Mouse (Mus musculus) lung, postnatal 0 days (tissue): Measurements from ENCODE around the gene Eps15l1. TPM values are rescaled to one million over a fixed set of nuclear protein-coding genes. Genes with fewer than 3 reads are reported as not detected.

Experiments
- ATAC-seq: fragments of 200-750 bp; cut with Nextera tagmentation; 2 replicates; pipeline ENCODE4 v1.8.0; 2017; ENCODE audit warnings: moderate library complexity
- DNase-seq: peaks from one replicate; pipeline ENCODE4 v3.0.0-alpha.2; 2016; ENCODE audit warnings: low spot score
- H3K27ac ChIP-seq: fragments of 300-500 bp; sonication (generic); 2 replicates; pipeline ENCODE4 v1.5.1; 2014; ENCODE audit warnings: antibody characterized with exemption, mild to moderate bottlenecking, low read length, mixed read lengths
- H3K27me3 ChIP-seq: fragments of 300-500 bp; sonication (generic); replicated peaks from 2 replicates; pipeline ENCODE4 v1.6.1; 2014; ENCODE audit warnings: low read length, mixed read lengths; ENCODE audit not compliant: insufficient read depth
- H3K36me3 ChIP-seq: fragments of 300-500 bp; sonication (generic); 2 replicates; pipeline ENCODE4 v1.6.1; 2014; ENCODE audit warnings: low read length, mixed read lengths; ENCODE audit not compliant: insufficient read depth
- H3K4me1 ChIP-seq: fragments of 300-500 bp; sonication (generic); 2 replicates; pipeline ENCODE4 v1.6.1; 2014; ENCODE audit warnings: antibody characterized with exemption, low read depth, low read length, mixed read lengths; ENCODE audit not compliant: insufficient read depth
- H3K4me2 ChIP-seq: fragments of 300-500 bp; sonication (generic); replicated peaks from 2 replicates; pipeline ENCODE4 v1.6.1; 2014; ENCODE audit warnings: low read depth, mild to moderate bottlenecking, low read length, moderate library complexity, mixed read lengths
- H3K4me3 ChIP-seq: fragments of 300-500 bp; sonication (generic); 2 replicates; pipeline ENCODE4 v1.5.1; 2014; ENCODE audit warnings: low read depth, low read length
- H3K9ac ChIP-seq: fragments of 300-500 bp; sonication (generic); replicated peaks from 2 replicates; pipeline ENCODE4 v1.6.1; 2014; ENCODE audit warnings: low read depth, mild to moderate bottlenecking
- H3K9me3 ChIP-seq: fragments of 300-500 bp; sonication (generic); 2 replicates; pipeline ENCODE4 v1.6.1; 2016; ENCODE audit warnings: low read length, mixed read lengths
- CTCF ChIP-seq: IDR thresholded peaks from 2 replicates; pipeline ENCODE4 v1.5.1; 2016; ENCODE audit warnings: antibody characterized with exemption, mild to moderate bottlenecking
- EP300 ChIP-seq: IDR thresholded peaks from 2 replicates; pipeline ENCODE4 v1.6.1; 2016; ENCODE audit warnings: antibody characterized with exemption, mild to moderate bottlenecking, control low read depth
- WGBS: fragments of 180-500 bp; shearing (Covaris S2); extraction: QIAGEN DNeasy Blood & Tissue Kit; methylation state at CpG from one replicate; pipeline ENCODE4 v1.1.7; 2014; 5-methylcytosine and 5-hydroxymethylcytosine counted together
- microRNA-seq: library from miRNA; unstranded; fragments of <30 nt; microRNA quantifications from one replicate; pipeline ENCODE4, GENCODE M21; 2016
- polyA plus RNA-seq: library from polyadenylated mRNA; unstranded; fragments of >200 nt; fragmentation: Nextera tagmentation; extraction: Ambion mirVana; gene quantifications from 2 replicates; pipeline ENCODE4 v1.2.1, GENCODE M21; 2015

Eps15l1 gene
- polyA plus RNA-seq, 1 experiment from 2014 or later = 25.6 TPM

GRCm38 (mm10) chr8:72296561-72296960, 124.7 kb downstream of the Eps15l1 start:
- peaks cover 7% of the 10 kb centered on the region for H3K4me1 ChIP-seq
- ATAC-seq (no peak), DNase-seq (no peak)
- WGBS = 90% methylated on average over 8 of the region's 8 CpGs
- no peaks in the 10 kb centered on the region for H3K9me3 ChIP-seq
- no peak overlapping the region for H3K4me3 ChIP-seq
- no peaks in the 10 kb centered on the region for H3K36me3 ChIP-seq
- no peak overlapping the region for H3K9ac ChIP-seq
- no peaks in the 10 kb centered on the region for H3K27me3 ChIP-seq
- no peak overlapping the region for H3K4me2 ChIP-seq
- 0 out of 2 replicates have a peak overlapping the region, but pooled peaks have one; percentile 29 for H3K27ac ChIP-seq
- no peak for TF ChIP-seq EP300
- TF ChIP-seq CTCF = no peak

GRCm38 (mm10) chr8:72295679-72296078, 125.6 kb downstream of the Eps15l1 start:
- WGBS = 15% methylated on average over 8 of the region's 8 CpGs
- H3K9me3 ChIP-seq = no peaks in the 10 kb centered on the region
- H3K4me3 ChIP-seq = no peak overlapping the region
- no peaks in the 10 kb centered on the region for H3K27me3 ChIP-seq
- H3K27ac ChIP-seq = peak overlapping the region; percentile 87
- H3K4me2 ChIP-seq = no peak overlapping the region
- DNase-seq (peak; percentile 93), ATAC-seq (peak; percentile 97)
- H3K9ac ChIP-seq = no peak overlapping the region
- TF ChIP-seq EP300 = peak; percentile 98
- TF ChIP-seq CTCF = peak; percentile 18; the same call in 1 of the 2 replicates
- no peaks in the 10 kb centered on the region for H3K36me3 ChIP-seq
- peaks cover 7% of the 10 kb centered on the region for H3K4me1 ChIP-seq

- TF ChIP-seq CTCF = no peak
- H3K9ac ChIP-seq = 0 out of 2 replicates have a peak overlapping the region, but pooled peaks have one; percentile 8
These were observed 126.1 kb downstream of the Eps15l1 start for GRCm38 (mm10) chr8:72295125-72295524.

GRCm38 (mm10) chr8:72293309-72293708, 128.0 kb downstream of the Eps15l1 start:
- TF ChIP-seq CTCF (peak; percentile 20; the same call in 1 of the 2 replicates), EP300 (no peak)
- no peak overlapping the region for H3K27ac ChIP-seq
- ATAC-seq (no peak), DNase-seq (no peak)
- peaks cover 7% of the 10 kb centered on the region for H3K4me1 ChIP-seq
- H3K4me3 ChIP-seq = no peak overlapping the region
- H3K36me3 ChIP-seq = no peaks in the 10 kb centered on the region
- H3K9me3 ChIP-seq = no peaks in the 10 kb centered on the region
- no peak overlapping the region for H3K4me2 ChIP-seq
- H3K27me3 ChIP-seq = no peaks in the 10 kb centered on the region
- no peak overlapping the region for H3K9ac ChIP-seq

More at GRCm38 (mm10) chr8:72295125-72295524, 126.1 kb downstream of the Eps15l1 start:
- Histone ChIP-seq H3K27ac (peak overlapping the region; percentile 87), H3K36me3 (no peaks in the 10 kb centered on the region), H3K4me1 (peaks cover 7% of the 10 kb centered on the region), H3K4me3 (no peak overlapping the region), H3K9me3 (no peaks in the 10 kb centered on the region), H3K27me3 (no peaks in the 10 kb centered on the region), H3K4me2 (no peak overlapping the region)
- DNase-seq (peak; percentile 30), ATAC-seq (peak; percentile 13)
- WGBS = 65% methylated on average over 3 of the region's 3 CpGs

GRCm38 (mm10) chr8:72291104-72291503, 130.2 kb downstream of the Eps15l1 start:
- Histone ChIP-seq H3K4me1 (peaks cover 7% of the 10 kb centered on the region), H3K9ac (no peak overlapping the region), H3K4me2 (no peak overlapping the region), H3K9me3 (no peaks in the 10 kb centered on the region), H3K27me3 (no peaks in the 10 kb centered on the region), H3K4me3 (no peak overlapping the region), H3K27ac (no peak overlapping the region), H3K36me3 (no peaks in the 10 kb centered on the region)
- DNase-seq (no peak), ATAC-seq (no peak)
- TF ChIP-seq EP300 (no peak), CTCF (no peak)
- WGBS = 60% methylated on average over 2 of the region's 2 CpGs

Small RNAs within 50 kb of the gene (microRNA-seq; reads per million reads assigned to microRNA genes)
- gene Mir7068 = not detected

Other genes with a start within 250 kb of the Eps15l1 start
- gene Hsh2d, start 231.8 kb downstream of the Eps15l1 start, polyA plus RNA-seq = 0.46 and 0.78 TPM in 2 replicates
- gene Cib3, start 208.6 kb downstream of the Eps15l1 start, polyA plus RNA-seq = 0.17 and 0.25 TPM in 2 replicates
- gene Gm11034, start 207.8 kb downstream of the Eps15l1 start, polyA plus RNA-seq = not detected in 2 replicates
- 63.7 and 69.3 TPM in 2 replicates for gene Fam32a, start 201.7 kb downstream of the Eps15l1 start, polyA plus RNA-seq
- 65.3 and 68.2 TPM in 2 replicates for gene Ap1m1, start 181.4 kb downstream of the Eps15l1 start, polyA plus RNA-seq
- gene Gm10282, start 116.2 kb downstream of the Eps15l1 start, polyA plus RNA-seq = 5.7 and 6.1 TPM in 2 replicates
- 65.3 and 74.1 TPM in 2 replicates for gene Klf2, start 102.4 kb downstream of the Eps15l1 start, polyA plus RNA-seq
- 1.0 and 1.2 TPM in 2 replicates for gene Calr3, start 22.4 kb upstream of the Eps15l1 start, polyA plus RNA-seq
- 7.9 and 9.0 TPM in 2 replicates for gene 1700030K09Rik, start 22.4 kb upstream of the Eps15l1 start, polyA plus RNA-seq
- 17.3 and 18.8 TPM in 2 replicates for gene Cherp, start 53.8 kb upstream of the Eps15l1 start, polyA plus RNA-seq
- 9.8 and 10.5 TPM in 2 replicates for gene Slc35e1, start 71.2 kb upstream of the Eps15l1 start, polyA plus RNA-seq
- 9.5 and 9.6 TPM in 2 replicates for gene Med26, start 126.8 kb upstream of the Eps15l1 start, polyA plus RNA-seq
- 96.8 and 100 TPM in 2 replicates for gene Smim7, start 149.6 kb upstream of the Eps15l1 start, polyA plus RNA-seq
- 17.3 and 19.1 TPM in 2 replicates for gene Tmem38a, start 150.6 kb upstream of the Eps15l1 start, polyA plus RNA-seq
- gene Nwd1, start 225.3 kb upstream of the Eps15l1 start, polyA plus RNA-seq = 0.05 and 0.13 TPM in 2 replicates